Mouse (Mus musculus) c-Kit-negative CD71-positive TER-119-positive erythroid progenitor cells, embryonic 14.5 days (primary cell): ENCODE measurements around the gene Olfr62.

Source experiments
- DNase-seq: peaks from one replicate; pipeline ENCODE4 v3.0.0-alpha.2; 2013; ENCODE audit warnings: low read depth, low spot score

Gene Olfr62

DNA sequence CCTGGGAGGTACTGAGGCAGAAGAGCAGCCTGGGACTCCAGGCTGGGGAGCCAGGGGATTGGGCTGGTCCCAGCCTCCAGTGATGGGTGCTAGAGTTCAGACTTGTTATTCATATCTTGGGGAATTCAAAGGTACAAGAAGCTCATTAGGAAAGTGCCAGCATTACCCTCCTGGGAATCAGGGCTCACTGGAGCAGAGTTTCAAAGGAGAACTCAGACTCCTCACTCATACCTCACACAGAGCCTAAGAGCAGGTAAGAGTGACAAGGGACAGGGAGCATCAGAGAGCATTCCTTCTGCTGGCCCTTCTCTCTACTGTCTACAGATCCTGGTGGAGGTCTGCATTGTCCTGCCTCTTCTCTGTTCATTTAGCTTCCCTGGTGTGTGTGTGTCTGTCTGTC, at the start of gene Olfr62:
Gene Olfr62, plus strand, starts transcription at position 301 of the 400 bp plus-strand sequence.
- DNase-seq: no peak

GRCm38 (mm10) chr4:118609836-118610235, 48.9 kb upstream of the Olfr62 start:
- DNase-seq: no peak

- peak; percentile 17 for DNase-seq
Measured at GRCm38 (mm10) chr4:118612619-118613018, 46.1 kb upstream of the Olfr62 start.

- DNase-seq: no peak
Measured at GRCm38 (mm10) chr4:118615412-118615811, 43.3 kb upstream of the Olfr62 start.

- peak; percentile 91 for DNase-seq
Measured at GRCm38 (mm10) chr4:118620279-118620966, 38.3 kb upstream of the Olfr62 start, which contains the start of the genes Cfap57 and Ebna1bp2. TSS of gene Cfap57 (minus strand) at chr4:118620777. TSS of gene Ebna1bp2 (plus strand) at chr4:118620799.

GRCm38 (mm10) chr4:118620967-118621320, 37.8 kb upstream of the Olfr62 start:
- DNase-seq: no peak

- no peak for DNase-seq
Measured at GRCm38 (mm10) chr4:118621781-118622180, 37.0 kb upstream of the Olfr62 start.

GRCm38 (mm10) chr4:118630261-118630660, 28.5 kb upstream of the Olfr62 start:
- DNase-seq: no peak

- no peak for DNase-seq
Measured at GRCm38 (mm10) chr4:118642346-118643190, 16.2 kb upstream of the Olfr62 start.

DNA sequence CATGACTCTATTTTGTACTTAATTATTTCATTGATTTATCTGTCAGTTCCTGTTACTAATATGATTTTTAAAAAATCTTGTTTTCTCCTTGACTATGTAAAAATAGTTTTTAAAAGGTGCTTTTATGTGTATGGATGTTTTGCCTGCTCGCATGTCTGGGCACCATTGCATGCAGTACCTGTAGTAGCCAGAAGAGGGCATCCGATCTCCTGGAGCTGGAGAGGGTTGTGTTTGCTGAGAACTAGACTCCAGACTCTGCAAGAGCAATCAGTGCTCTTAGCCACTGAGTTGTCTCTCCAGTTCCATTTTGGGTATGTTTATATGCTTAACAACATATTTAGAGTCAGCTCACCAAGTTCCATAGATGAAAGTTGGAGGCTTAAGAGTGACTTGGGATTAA, 13.5 kb upstream of the Olfr62 start:
- DNase-seq: peak; percentile 39

DNA sequence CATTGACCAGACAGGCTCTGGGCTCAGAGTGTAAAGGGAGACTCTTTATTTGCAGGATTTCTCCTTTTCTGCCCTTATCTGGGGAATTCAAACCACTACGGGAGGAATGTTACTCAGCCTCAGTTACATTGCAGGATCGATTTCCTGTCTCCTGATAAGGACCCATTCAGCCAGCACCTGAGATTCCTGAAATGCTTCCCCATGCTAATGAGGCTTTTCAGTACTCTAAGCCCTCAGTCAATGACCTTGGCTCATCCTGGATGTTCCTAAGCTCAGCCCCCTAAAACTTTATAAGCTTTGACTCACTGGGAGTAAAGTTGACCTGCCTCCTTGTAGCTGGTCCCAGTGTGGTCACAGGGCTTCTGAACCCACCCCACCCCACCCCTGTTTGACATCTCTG, 28.3 kb downstream of the Olfr62 start:
- DNase-seq: no peak

DNA sequence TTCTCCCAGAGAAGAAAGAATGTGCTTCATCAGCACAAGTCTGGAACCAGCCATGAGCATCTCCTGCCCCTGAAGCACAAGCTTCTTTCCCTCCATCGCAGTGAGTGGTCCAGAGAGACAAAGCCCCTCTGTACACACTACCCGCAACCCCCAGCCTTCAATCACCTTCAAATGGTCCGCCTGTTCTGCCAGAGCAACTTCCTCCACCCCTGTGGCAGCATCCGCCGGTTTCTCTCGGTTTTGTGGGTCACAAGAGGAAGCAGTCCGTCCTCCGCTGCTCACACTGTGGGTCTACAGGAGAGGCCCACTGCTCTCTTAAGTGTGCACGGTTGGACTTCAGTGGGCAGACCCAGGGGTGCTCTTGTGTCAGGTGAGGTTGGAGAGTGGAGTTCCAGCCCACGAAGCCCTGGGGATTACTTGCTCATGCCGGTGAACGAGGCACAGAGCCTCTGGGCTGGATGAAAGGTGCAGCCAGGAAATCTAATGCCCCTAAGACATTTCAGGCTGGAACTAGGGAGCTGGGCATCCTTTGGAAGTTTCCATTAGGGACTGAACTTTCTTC, 33.7 kb downstream of the Olfr62 start, which contains the start of gene Olfr1342:
Gene Olfr1342, minus strand, starts transcription at position 345 of the 562 bp plus-strand sequence.
- DNase-seq: no peak

- DNase-seq: no peak
Measured at GRCm38 (mm10) chr4:118693812-118694211, 35.1 kb downstream of the Olfr62 start.

- no peak for DNase-seq
Measured at GRCm38 (mm10) chr4:118703223-118703622, 44.5 kb downstream of the Olfr62 start, which contains the start of gene Olfr1341. TSS of gene Olfr1341 (plus strand) at chr4:118703523.

DNA sequence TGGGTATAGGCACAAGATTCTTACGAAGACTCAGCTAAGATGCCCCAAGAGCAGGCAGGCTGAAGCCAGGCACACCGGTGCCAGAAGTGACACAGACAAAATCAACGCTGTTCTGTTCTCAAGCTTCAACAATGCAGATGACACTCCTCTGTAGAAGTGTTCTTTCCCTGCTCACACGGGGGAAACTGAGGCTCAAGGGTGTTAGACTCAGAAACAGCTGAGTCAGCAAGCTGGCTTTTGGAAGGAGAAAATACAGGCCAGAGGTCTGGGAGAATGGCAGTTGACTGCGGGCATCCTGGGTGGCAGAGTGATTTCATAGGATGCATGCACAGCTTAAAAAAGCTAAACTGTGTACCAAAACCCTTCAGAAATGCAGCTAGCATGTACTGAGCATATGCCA, 49.3 kb downstream of the Olfr62 start:
- DNase-seq: no peak

- DNase-seq: no peak
Measured at GRCm38 (mm10) chr4:118711656-118712055, 52.9 kb downstream of the Olfr62 start.
